Mouse (Mus musculus) mouse trophoblast stem cell (cell line): ENCODE results near the gene Agpat3.

ENCODE experiments used
- in situ Hi-C, 2 experiments: fragments of 300-500 bp; cut with MseI, MboI; formaldehyde crosslinking; loops; 2 replicates in 1 of 2; 3 replicates in 1 of 2; pipeline ENCODE4 v1.15.1; 2025

Gene Agpat3

GRCm38 (mm10) chr10:78351887-78352665 lies at the start of gene Agpat3:
Agpat3 (minus strand) TSS chr10:78352489.
- in situ Hi-C loops: no loop called here

DNA sequence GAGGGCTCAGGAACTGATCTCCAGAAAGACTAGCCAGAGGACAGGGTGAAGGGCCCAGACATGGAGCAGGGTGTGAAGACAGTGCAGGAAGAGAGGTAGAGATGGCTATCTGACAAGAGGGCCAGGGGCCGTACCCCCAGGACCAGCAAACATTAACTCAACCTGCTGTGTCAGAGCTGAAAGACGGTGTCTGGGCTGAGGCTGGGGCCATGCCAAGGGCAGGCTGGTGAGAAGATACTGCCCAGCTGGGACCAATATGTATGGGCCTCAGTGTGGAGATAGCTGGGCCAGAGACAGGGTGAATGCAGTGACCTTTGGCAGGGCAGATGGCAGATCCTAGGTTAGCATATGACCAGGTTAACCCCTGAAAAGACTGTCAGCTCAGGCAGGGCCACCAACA lies 48.8 kb upstream of the Agpat3 start:
- in situ Hi-C loops: no loop called here

- in situ Hi-C loops: loop anchor here in 1 of 2 experiments (25.0 kb wide), 1 partner anchor 137 kb away; no protein-coding TSS in a partner anchor
These were observed 46.9 kb upstream of the Agpat3 start for GRCm38 (mm10) chr10:78399090-78399657.

DNA sequence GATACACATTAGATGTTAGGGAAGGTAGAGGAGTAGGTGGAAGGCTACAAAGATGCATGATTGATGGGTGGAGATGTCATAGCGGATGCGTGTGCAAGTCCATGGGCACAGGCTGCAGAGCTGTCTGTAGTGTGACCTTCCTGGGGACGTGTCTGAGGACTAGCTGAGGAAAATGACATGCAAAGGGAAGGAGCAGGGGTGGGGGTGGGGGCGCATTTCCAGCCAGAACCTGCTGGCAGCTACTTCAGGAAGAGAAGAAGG lies 44.3 kb upstream of the Agpat3 start:
- in situ Hi-C loops: loop anchor here in 1 of 2 experiments (25.0 kb wide), 1 partner anchor 134 kb away; no protein-coding TSS in a partner anchor

DNA sequence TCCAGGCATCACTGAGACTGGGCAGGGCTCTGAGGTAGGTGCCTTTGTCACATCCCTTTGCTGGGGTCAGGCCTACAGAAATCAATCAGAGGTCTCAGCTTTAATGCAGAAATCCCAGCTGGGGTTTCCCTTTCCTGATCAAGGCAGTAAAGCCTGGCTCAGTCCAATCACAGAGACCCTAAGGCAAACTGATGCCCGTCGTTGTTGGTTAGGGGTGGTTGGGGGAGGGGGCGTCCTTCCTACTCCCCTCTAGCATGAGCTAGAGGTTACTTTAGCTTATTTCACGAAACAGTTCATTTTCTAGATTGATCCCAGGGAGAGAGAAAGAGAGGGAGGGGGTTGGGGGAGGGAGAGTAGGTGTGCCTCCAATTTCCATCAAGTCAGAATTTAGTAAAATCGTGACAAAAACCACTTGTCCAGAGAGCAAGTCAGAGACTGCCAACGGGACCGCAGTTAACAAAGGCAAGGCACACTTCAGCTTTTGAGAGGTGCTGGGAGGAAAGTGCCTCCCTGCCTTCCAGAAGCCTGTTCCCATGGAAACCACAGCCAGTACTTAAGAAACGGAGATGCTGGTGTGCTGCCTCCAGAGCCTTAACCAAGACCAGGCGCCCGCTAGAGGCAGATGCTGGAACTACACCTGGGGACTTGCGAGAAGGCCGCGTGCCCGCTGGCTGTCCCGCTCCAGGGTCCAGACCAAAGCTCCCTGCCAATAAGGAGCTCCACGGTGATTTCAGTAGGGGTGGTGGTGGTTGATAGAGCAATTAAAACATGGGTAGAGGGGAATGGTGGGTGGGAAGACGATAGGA lies 43.7 kb upstream of the Agpat3 start:
- in situ Hi-C loops: loop anchor here in 1 of 2 experiments (25.0 kb wide), 1 partner anchor 134 kb away; no protein-coding TSS in a partner anchor

GRCm38 (mm10) chr10:78395377-78395776 lies 43.1 kb upstream of the Agpat3 start:
- in situ Hi-C loops: loop anchor here in 1 of 2 experiments (25.0 kb wide), 1 partner anchor 133 kb away; no protein-coding TSS in a partner anchor

GRCm38 (mm10) chr10:78392072-78392471 lies 39.8 kb upstream of the Agpat3 start:
- in situ Hi-C loops: loop anchor here in 1 of 2 experiments (25.0 kb wide), 1 partner anchor 130 kb away; no protein-coding TSS in a partner anchor

DNA sequence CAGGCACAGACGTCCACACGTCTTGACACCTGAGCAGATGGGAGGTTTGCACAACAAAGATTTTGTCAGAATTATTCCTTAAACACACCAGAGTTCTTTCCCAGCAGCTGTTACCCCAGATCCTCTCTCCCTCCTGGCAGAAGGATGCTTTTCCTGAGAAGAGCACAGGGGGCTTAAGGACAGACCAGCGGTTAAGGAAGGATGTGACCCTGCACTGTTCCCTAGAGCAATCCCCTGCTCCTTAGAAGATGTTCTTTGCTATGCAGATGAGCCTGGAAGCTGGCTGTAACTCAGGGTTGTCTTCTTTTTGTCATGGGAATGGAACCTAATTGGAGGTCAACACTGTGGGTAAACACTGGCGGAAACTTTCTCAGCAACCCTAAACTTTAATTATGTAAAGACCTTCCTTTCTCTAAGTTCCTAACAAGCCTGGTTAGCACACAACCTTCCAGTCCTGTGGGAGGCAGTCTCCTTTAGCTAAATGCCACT lies 38.7 kb upstream of the Agpat3 start:
- in situ Hi-C loops: loop anchor here in 1 of 2 experiments (25.0 kb wide), 1 partner anchor 129 kb away; no protein-coding TSS in a partner anchor

DNA sequence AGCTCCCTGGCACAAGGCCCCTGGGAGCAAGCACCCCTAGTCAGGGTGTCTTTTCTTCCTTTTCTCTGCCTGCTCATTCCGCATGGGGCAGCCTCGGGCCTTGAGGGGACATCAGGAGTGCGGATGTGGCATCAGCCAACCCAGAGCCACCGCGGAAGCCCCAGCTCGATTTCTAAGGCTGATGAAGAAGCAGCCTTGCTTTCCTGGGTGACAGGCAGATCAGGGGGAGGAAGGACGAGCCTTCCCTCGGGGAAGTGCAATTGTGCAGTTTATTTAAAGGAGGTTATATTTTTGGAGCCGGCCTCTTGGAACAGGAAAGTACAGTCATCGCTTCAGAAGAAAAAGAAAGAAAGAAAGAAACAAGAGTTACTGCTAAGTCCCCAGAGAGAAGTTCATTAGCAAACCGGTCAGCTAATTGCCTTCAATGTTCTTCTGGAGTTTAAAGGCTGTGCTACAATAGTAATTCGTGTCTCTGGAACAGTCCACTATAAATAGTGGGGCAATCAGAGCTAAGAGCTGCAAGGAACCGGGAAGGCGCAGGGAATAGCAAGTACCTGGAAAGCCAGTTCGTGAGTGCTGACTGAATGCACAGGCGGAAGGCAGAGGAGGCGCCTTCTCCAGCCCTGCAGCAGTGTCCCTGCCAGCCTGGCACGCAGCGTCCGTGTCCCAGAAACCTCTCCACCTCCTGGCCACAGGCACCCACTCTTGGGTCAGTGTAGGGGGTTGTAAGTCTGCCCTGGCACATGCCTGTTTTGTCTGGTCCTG lies 36.1 kb upstream of the Agpat3 start:
- in situ Hi-C loops: loop anchor here in 1 of 2 experiments (25.0 kb wide), 1 partner anchor 126 kb away; no protein-coding TSS in a partner anchor

- in situ Hi-C loops: loop anchor here in 1 of 2 experiments (25.0 kb wide), 1 partner anchor 123 kb away; no protein-coding TSS in a partner anchor
These were observed 33.2 kb upstream of the Agpat3 start for GRCm38 (mm10) chr10:78385520-78385919.

DNA sequence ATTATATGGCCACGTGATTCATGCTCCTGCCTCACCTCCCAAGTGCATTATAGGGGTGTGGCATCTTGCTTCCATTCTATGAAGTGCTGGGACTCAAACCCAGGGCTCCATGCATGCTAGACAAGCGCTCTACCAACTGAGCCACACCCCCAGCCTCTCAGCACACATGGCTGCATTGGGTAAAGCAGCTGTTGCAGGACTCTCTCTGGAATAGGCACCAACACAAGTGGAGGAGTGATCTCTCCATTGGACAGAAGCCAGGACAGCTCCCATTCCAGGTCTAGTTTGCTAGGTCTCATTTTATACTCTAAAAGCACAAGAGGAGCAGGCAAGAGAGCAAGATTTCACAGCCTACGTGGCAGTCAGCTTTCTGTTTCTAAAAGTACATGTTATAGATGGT lies 31.3 kb upstream of the Agpat3 start:
- in situ Hi-C loops: loop anchor here in 1 of 2 experiments (25.0 kb wide), 1 partner anchor 121 kb away; no protein-coding TSS in a partner anchor

DNA sequence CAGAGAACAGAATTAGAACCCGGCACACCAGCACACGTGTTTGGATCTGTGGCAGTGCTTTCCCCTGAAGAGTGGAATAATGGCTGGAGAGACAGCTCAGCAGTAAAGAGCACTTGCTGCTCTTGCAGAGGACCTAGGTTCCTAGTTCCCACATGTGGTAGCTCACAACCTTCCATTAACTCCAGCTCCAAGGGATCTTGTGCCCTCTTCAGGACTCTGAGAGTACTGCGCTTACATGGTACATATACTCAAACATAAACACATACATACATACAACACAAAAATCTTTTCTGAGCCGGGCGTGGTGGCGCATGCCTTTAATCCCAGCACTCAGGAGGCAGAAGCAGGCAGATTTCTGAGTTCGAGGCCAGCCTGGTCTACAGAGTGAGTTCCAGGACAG lies 26.2 kb upstream of the Agpat3 start:
- in situ Hi-C loops: loop anchor here in 1 of 2 experiments (25.0 kb wide), 1 partner anchor 116 kb away; no protein-coding TSS in a partner anchor

- in situ Hi-C loops: no loop called here
These were observed 20.7 kb upstream of the Agpat3 start for GRCm38 (mm10) chr10:78372681-78373668.

- in situ Hi-C loops: no loop called here
These were observed 19.5 kb upstream of the Agpat3 start for GRCm38 (mm10) chr10:78371746-78372145.

DNA sequence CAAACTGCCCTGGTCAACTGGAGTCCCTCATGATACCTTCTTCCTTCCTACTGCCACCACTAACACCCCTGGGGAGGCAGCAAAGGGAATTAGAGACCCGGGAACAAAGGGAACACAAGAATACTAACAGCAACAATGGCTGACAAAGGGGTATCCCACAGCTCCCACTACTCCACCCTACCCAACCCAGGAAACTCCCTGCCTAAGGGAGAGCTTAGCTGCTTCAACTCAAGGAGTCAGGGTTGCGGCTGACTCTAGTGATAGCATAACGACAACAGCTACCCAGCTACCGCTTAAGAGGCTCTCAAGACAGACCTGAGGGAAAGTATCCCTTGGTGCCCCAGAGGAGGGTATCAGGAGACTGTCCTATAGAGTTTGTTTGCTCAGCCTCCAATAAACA lies 15.3 kb upstream of the Agpat3 start:
- in situ Hi-C loops: no loop called here

- in situ Hi-C loops: no loop called here
These were observed 14.6 kb upstream of the Agpat3 start for GRCm38 (mm10) chr10:78366851-78367312.

GRCm38 (mm10) chr10:78366195-78366834 lies 14.0 kb upstream of the Agpat3 start:
- in situ Hi-C loops: no loop called here

GRCm38 (mm10) chr10:78365555-78365954 lies 13.3 kb upstream of the Agpat3 start:
- in situ Hi-C loops: no loop called here

GRCm38 (mm10) chr10:78364106-78364505 lies 11.8 kb upstream of the Agpat3 start:
- in situ Hi-C loops: no loop called here
